Mouse (Mus musculus) forebrain, embryonic 11.5 days (tissue): Measurements from ENCODE around the gene Kifc1. TPM values are rescaled to one million over a fixed set of nuclear protein-coding genes. Genes with fewer than 3 reads are reported as not detected.
"Not testable (repeated sequence)": the region's sequence is repeated elsewhere in the genome, so short reads cannot be mapped to it uniquely, and the experiment has no call there.

Experiments
- ATAC-seq: fragments of 200-750 bp; cut with Nextera tagmentation; replicated peaks from 2 replicates; pipeline ENCODE4 v1.8.0; 2017; ENCODE audit warnings: moderate TSS enrichment; ENCODE audit not compliant: low FRiP score
- DNase-seq: peaks from one replicate; pipeline ENCODE4 v3.0.0-alpha.2; 2017; ENCODE audit warnings: low spot score
- H3K27ac ChIP-seq: fragments of 300-500 bp; sonication (generic); 2 replicates; pipeline ENCODE4 v1.5.1; 2014; ENCODE audit warnings: low read depth, low read length
- H3K27me3 ChIP-seq: fragments of 300-500 bp; sonication (generic); 2 replicates; pipeline ENCODE4 v1.6.1; 2014; ENCODE audit warnings: mild to moderate bottlenecking, low read length, mixed read lengths; ENCODE audit not compliant: control insufficient read depth, insufficient read depth
- H3K36me3 ChIP-seq: fragments of 300-500 bp; sonication (generic); 2 replicates; pipeline ENCODE4 v1.6.1; 2014; ENCODE audit warnings: mild to moderate bottlenecking, low read length, moderate library complexity, mixed read lengths; ENCODE audit not compliant: control insufficient read depth, insufficient read depth
- H3K4me1 ChIP-seq: fragments of 300-500 bp; sonication (generic); replicated peaks from 2 replicates; pipeline ENCODE4 v1.6.1; 2014; ENCODE audit warnings: low read length, mixed read lengths; ENCODE audit not compliant: control insufficient read depth, insufficient read depth
- H3K4me2 ChIP-seq: fragments of 300-500 bp; sonication (generic); 2 replicates; pipeline ENCODE4 v1.6.1; 2014; ENCODE audit warnings: low read depth, mild to moderate bottlenecking, low read length, moderate library complexity, mixed read lengths; ENCODE audit not compliant: severe bottlenecking
- H3K4me3 ChIP-seq: fragments of 300-500 bp; sonication (generic); 2 replicates; pipeline ENCODE4 v1.5.1; 2014; ENCODE audit warnings: low read depth, low read length
- H3K9ac ChIP-seq: fragments of 300-500 bp; sonication (generic); 2 replicates; pipeline ENCODE4 v1.6.1; 2014; ENCODE audit warnings: low read length
- H3K9me3 ChIP-seq: fragments of 300-500 bp; sonication (generic); 2 replicates; pipeline ENCODE4 v1.6.1; 2016; ENCODE audit warnings: low read length, mixed read lengths; ENCODE audit not compliant: control insufficient read depth
- WGBS: fragments of 180-500 bp; shearing (Covaris S2); extraction: QIAGEN DNeasy Blood & Tissue Kit; methylation state at CpG from one replicate; pipeline ENCODE4 v1.1.7; 2014; 5-methylcytosine and 5-hydroxymethylcytosine counted together
- polyA plus RNA-seq: library from polyadenylated mRNA; unstranded; fragments of >200 nt; fragmentation: Nextera tagmentation; extraction: Ambion mirVana; gene quantifications from 2 replicates; pipeline ENCODE4 v1.2.1, GENCODE M21; 2014

Gene Kifc1
- polyA plus RNA-seq, 1 experiment from 2014 or later: 16.0 TPM

DNA sequence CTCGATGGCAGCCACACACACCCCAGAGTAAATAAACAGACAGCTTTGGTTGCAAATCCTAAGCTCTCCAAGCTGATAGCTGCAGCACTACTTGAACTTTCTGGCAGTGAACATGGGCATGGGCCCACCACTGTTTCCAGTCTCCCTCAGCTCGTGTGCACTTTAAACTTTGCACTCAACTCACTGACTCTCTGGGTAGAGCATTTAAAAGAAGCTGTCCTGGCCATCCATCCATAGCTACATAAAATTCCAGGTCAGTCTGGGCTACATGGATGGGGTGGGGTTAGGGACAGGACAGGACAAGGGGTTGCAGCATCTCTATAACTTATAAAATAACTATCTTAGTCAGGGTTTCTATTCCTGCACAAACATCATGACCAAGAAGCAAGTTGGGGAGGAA is 2.7 kb downstream of the Kifc1 start:
- H3K9me3 ChIP-seq, H3K36me3 ChIP-seq, H3K27me3 ChIP-seq, H3K4me2 ChIP-seq, H3K4me3 ChIP-seq, H3K27ac ChIP-seq, H3K9ac ChIP-seq, ATAC-seq, DNase-seq, H3K4me1 ChIP-seq: not testable (repeated sequence)
- WGBS: 83% methylated on average over 2 of the region's 2 CpGs

- not testable (repeated sequence) for H3K27me3 ChIP-seq, H3K27ac ChIP-seq, H3K4me3 ChIP-seq, H3K36me3 ChIP-seq, ATAC-seq, H3K9ac ChIP-seq, H3K4me1 ChIP-seq, H3K9me3 ChIP-seq, DNase-seq, H3K4me2 ChIP-seq
- 93% methylated on average over 9 of the region's 11 CpGs for WGBS
These were observed 6.1 kb downstream of the Kifc1 start for GRCm38 (mm10) chr17:33884320-33884719.

DNA sequence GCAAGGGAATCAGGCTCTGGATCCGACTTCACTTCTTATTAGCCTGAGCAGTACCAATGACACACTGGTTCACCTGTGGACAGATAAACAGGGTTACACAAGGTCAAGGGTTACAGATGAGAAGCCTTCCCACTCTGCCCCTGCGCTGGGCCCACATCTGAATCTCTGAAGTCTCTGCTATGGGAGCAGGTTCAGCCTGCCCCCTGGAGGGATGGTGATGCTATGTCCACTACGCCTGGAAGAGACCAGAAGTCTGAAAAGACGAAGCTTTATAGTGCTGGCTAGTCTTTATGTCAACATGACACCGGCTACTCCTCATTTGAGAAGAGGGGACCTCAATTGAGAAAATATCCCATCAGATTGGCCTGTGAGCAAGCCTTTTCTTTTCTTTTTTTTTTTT is 14.7 kb downstream of the Kifc1 start:
- not testable (repeated sequence) for H3K36me3 ChIP-seq, H3K9ac ChIP-seq, H3K4me1 ChIP-seq, DNase-seq, H3K27ac ChIP-seq, H3K4me2 ChIP-seq, ATAC-seq, H3K4me3 ChIP-seq, H3K27me3 ChIP-seq, H3K9me3 ChIP-seq
- 83% methylated on average over 5 of the region's 5 CpGs for WGBS

GRCm38 (mm10) chr17:33874411-33874810 is 16.1 kb downstream of the Kifc1 start:
- no peak overlapping the region for H3K9ac ChIP-seq
- no peaks in the 10 kb centered on the region for H3K9me3 ChIP-seq
- H3K4me1 ChIP-seq: no peaks in the 10 kb centered on the region
- no peaks in the 10 kb centered on the region for H3K27me3 ChIP-seq
- no peak overlapping the region for H3K4me3 ChIP-seq
- H3K4me2 ChIP-seq: no peak overlapping the region
- ATAC-seq (no peak), DNase-seq (no peak)
- WGBS: 93% methylated on average over 11 of the region's 11 CpGs
- no peaks in the 10 kb centered on the region; the same call in 1 of the 2 replicates for H3K36me3 ChIP-seq
- H3K27ac ChIP-seq: no peak overlapping the region

- H3K27me3 ChIP-seq, H3K36me3 ChIP-seq, H3K9me3 ChIP-seq, ATAC-seq, H3K4me2 ChIP-seq, H3K4me3 ChIP-seq, H3K27ac ChIP-seq, H3K4me1 ChIP-seq, DNase-seq, H3K9ac ChIP-seq: not testable (repeated sequence)
- 94% methylated on average over 5 of the region's 12 CpGs for WGBS
These were observed 16.9 kb downstream of the Kifc1 start, which contains the start of gene Gm7029 for GRCm38 (mm10) chr17:33873537-33873936. TSS of gene Gm7029 (plus strand) at chr17:33873837.

- Histone ChIP-seq H3K9me3 (no peaks in the 10 kb centered on the region), H3K4me2 (no peak overlapping the region), H3K27me3 (no peaks in the 10 kb centered on the region), H3K9ac (no peak overlapping the region), H3K4me1 (no peaks in the 10 kb centered on the region), H3K36me3 (no peaks in the 10 kb centered on the region), H3K27ac (no peak overlapping the region), H3K4me3 (no peak overlapping the region)
- WGBS: 44% methylated on average over 9 of the region's 9 CpGs
- ATAC-seq (no peak), DNase-seq (no peak)
These were observed 25.0 kb downstream of the Kifc1 start for GRCm38 (mm10) chr17:33865330-33866030.

DNA sequence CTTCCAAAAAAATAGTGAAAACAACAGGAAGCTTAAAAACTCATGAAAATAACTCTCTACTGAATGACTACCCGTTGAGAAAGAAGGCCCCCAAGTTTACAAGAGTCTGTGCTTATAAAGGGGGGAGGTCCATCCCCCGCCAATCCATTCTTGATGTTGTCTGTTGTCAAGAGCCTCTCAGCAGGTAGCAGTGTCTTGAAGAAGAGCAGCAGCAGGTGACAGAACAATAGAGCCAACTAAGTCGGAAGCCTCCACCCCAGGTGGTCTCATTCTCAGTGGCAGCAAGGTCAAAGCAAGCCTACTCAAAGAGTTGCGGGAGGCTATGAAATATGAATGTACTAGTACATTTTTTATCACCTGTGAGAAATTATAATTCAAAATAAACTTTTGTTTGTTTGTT is 32.6 kb downstream of the Kifc1 start:
- no peak for ATAC-seq
- 77% methylated on average over 4 of the region's 4 CpGs for whole genome bisulfite sequencing
- Histone ChIP-seq H3K4me3 (no peak overlapping the region), H3K9ac (no peak overlapping the region), H3K27ac (no peak overlapping the region), H3K4me1 (no peaks in the 10 kb centered on the region), H3K4me2 (no peak overlapping the region), H3K9me3 (no peaks in the 10 kb centered on the region), H3K36me3 (no peaks in the 10 kb centered on the region), H3K27me3 (no peaks in the 10 kb centered on the region)
- no peak for DNase-seq

DNA sequence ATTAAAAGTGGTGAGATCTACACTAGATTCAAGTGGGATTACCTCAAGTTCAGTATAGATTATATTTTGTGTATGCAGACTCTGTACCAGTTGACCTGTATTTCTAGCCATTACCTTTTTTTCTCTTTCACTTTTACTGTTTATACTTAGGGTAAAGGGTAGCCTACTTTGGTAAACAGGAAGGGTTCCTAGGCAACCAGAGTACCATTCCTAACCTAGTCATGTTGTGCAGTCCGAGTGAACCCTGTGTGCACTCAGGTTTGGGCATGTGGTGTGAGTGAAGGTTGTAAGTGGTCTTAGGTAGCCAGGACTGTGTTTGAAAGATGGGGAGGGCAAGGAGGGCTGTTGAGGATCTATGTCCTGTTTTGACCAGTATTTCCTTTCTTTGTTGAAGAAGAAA is 39.1 kb downstream of the Kifc1 start:
- Histone ChIP-seq H3K27ac (no peak overlapping the region), H3K27me3 (no peaks in the 10 kb centered on the region), H3K4me1 (no peaks in the 10 kb centered on the region), H3K4me2 (no peak overlapping the region), H3K36me3 (no peaks in the 10 kb centered on the region), H3K4me3 (no peak overlapping the region), H3K9ac (no peak overlapping the region), H3K9me3 (no peaks in the 10 kb centered on the region)
- ATAC-seq (no peak), DNase-seq (no peak)
- 88% methylated on average over 1 of the region's 1 CpGs for WGBS

DNA sequence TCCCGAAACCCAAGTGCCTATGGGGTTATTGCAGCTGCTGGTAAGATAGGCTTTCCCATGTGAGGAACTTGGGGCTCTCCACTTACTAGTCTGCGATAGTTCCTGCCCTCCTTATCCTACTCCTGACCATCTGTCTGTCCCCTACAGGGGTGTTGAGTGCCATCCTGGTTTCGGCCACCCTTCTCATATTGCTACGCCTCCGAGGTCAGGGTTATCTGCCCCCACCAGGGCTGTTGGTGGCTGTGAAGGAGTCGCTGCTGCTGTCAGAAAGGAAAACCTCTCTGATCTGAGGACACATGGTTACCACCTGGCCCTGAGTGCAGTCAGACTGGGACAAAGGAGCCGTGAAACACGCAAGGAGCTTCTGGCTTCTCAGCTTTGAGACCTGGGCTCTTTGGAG is 42.3 kb downstream of the Kifc1 start:
- Histone ChIP-seq H3K27me3 (no peaks in the 10 kb centered on the region), H3K9ac (no peak overlapping the region), H3K27ac (no peak overlapping the region), H3K36me3 (no peaks in the 10 kb centered on the region), H3K4me2 (no peak overlapping the region), H3K4me1 (no peaks in the 10 kb centered on the region), H3K9me3 (no peaks in the 10 kb centered on the region), H3K4me3 (no peak overlapping the region)
- WGBS: 93% methylated on average over 8 of the region's 8 CpGs
- DNase-seq (peak; percentile 44), ATAC-seq (no peak)
